Mouse (Mus musculus) left cerebral cortex, postnatal 4 days (tissue): ENCODE results near the gene Rasal1. TPM values are rescaled to one million over a fixed set of nuclear protein-coding genes. Genes with fewer than 3 reads are reported as not detected.
A peak's percentile ranks its signal among the peaks of the same experiment; 100 is the strongest.

ENCODE experiments used
- DNase-seq: peaks from one replicate; pipeline ENCODE4 v3.0.0-alpha.2; 2022
- intact Hi-C: fragments of 180-260 bp; cut with DNase I; formaldehyde crosslinking; loops from one replicate; pipeline ENCODE4 v1.15.1; 2025
- total RNA-seq, 2 experiments: library from RNA; stranded (reverse); gene quantifications; 2 replicates each; pipeline ENCODE4 v1.2.3; 2021

The Rasal1 gene
- 10 to 100 TPM; 42.2 to 54.6 TPM for total RNA-seq

- intact Hi-C loops: no loop called here
Measured at GRCm38 (mm10) chr5:120648569-120649373, at the start of gene Rasal1. TSS of gene Rasal1 (plus strand) at chr5:120648812.

GRCm38 (mm10) chr5:120599625-120600024 lies 49.0 kb upstream of the Rasal1 start:
- intact Hi-C loops: loop anchor here (5.0 kb wide), 1 partner anchor 87 kb away; the partner anchor contains the start of gene Slc8b1
- no peak for DNase-seq

More at GRCm38 (mm10) chr5:120648569-120649373, at the start of gene Rasal1:
- DNase-seq: peak; percentile 39

GRCm38 (mm10) chr5:120600946-120601668 lies 47.5 kb upstream of the Rasal1 start:
- intact Hi-C loops: loop anchor here (5.0 kb wide), 1 partner anchor 89 kb away; the partner anchor contains the start of gene Slc8b1
- DNase-seq: no peak

- intact Hi-C loops: loop anchor here (5.0 kb wide), 1 partner anchor 90 kb away; the partner anchor contains the start of gene Slc8b1
- no peak for DNase-seq
Measured at GRCm38 (mm10) chr5:120602210-120602609, 46.4 kb upstream of the Rasal1 start.

- intact Hi-C loops: loop anchor here (5.0 kb wide), 1 partner anchor 91 kb away; the partner anchor contains the start of gene Slc8b1
- peak; percentile 55 for DNase-seq
Measured at GRCm38 (mm10) chr5:120603515-120603914, 45.1 kb upstream of the Rasal1 start.

GRCm38 (mm10) chr5:120604839-120605238 lies 43.8 kb upstream of the Rasal1 start:
- intact Hi-C loops: loop anchor here (2.0 to 5.0 kb wide), 2 partner anchors 54 to 93 kb away; partner anchors contain the start of gene Slc8b1
- DNase-seq: peak; percentile 92

- intact Hi-C loops: loop anchor here (2.0 kb wide), 1 partner anchor 54 kb away; no protein-coding TSS in a partner anchor
- DNase-seq: no peak
Measured at GRCm38 (mm10) chr5:120605241-120605661, 43.4 kb upstream of the Rasal1 start.

- intact Hi-C loops: loop anchor here (2.0 kb wide), 1 partner anchor 55 kb away; no protein-coding TSS in a partner anchor
- DNase-seq: peak; percentile 95
Measured at GRCm38 (mm10) chr5:120605688-120606087, 42.9 kb upstream of the Rasal1 start.

GRCm38 (mm10) chr5:120606590-120607200 lies 41.9 kb upstream of the Rasal1 start:
- no peak for DNase-seq
- intact Hi-C loops: no loop called here

GRCm38 (mm10) chr5:120607335-120607734 lies 41.3 kb upstream of the Rasal1 start:
- intact Hi-C loops: no loop called here

GRCm38 (mm10) chr5:120609246-120609775 lies 39.3 kb upstream of the Rasal1 start:
- DNase-seq: no peak
- intact Hi-C loops: no loop called here

More at GRCm38 (mm10) chr5:120607335-120607734, 41.3 kb upstream of the Rasal1 start:
- no peak for DNase-seq

GRCm38 (mm10) chr5:120610906-120611305 lies 37.7 kb upstream of the Rasal1 start:
- intact Hi-C loops: no loop called here
- DNase-seq: no peak

GRCm38 (mm10) chr5:120611416-120611815 lies 37.2 kb upstream of the Rasal1 start:
- intact Hi-C loops: no loop called here
- DNase-seq: no peak

- intact Hi-C loops: no loop called here
- DNase-seq: peak; percentile 98
Measured at GRCm38 (mm10) chr5:120612442-120612821, 36.2 kb upstream of the Rasal1 start, which contains the start of the genes Rita1 and Ddx54. TSS of gene Rita1 (minus strand) at chr5:120612589. TSS of gene Ddx54 (plus strand) at chr5:120612739.

GRCm38 (mm10) chr5:120612822-120613604 lies 35.6 kb upstream of the Rasal1 start:
- intact Hi-C loops: no loop called here
- peak; percentile 100 for DNase-seq

- DNase-seq: no peak
- intact Hi-C loops: no loop called here
Measured at GRCm38 (mm10) chr5:120615903-120616302, 32.7 kb upstream of the Rasal1 start.

- intact Hi-C loops: no loop called here
- DNase-seq: no peak
Measured at GRCm38 (mm10) chr5:120618778-120619177, 29.8 kb upstream of the Rasal1 start.

- intact Hi-C loops: no loop called here
- DNase-seq: peak; percentile 66
Measured at GRCm38 (mm10) chr5:120619201-120619600, 29.4 kb upstream of the Rasal1 start.

GRCm38 (mm10) chr5:120620375-120621077 lies 28.1 kb upstream of the Rasal1 start:
- DNase-seq: peak; percentile 80
- intact Hi-C loops: loop anchor here (5.0 to 10.0 kb wide), 2 partner anchors 57 to 124 kb away; partner anchors contain the start of gene Oas2
